Mouse (Mus musculus): ENCODE measurements around the gene Gm20661. TPM values are rescaled to one million over a fixed set of nuclear protein-coding genes. Genes with fewer than 3 reads are reported as not detected.

The Gm20661 gene
- 1 to 10 TPM in 1 of 2 experiments, under 1 TPM in 1; 0.44 to 1.3 TPM for total RNA-seq (2021)

DNA sequence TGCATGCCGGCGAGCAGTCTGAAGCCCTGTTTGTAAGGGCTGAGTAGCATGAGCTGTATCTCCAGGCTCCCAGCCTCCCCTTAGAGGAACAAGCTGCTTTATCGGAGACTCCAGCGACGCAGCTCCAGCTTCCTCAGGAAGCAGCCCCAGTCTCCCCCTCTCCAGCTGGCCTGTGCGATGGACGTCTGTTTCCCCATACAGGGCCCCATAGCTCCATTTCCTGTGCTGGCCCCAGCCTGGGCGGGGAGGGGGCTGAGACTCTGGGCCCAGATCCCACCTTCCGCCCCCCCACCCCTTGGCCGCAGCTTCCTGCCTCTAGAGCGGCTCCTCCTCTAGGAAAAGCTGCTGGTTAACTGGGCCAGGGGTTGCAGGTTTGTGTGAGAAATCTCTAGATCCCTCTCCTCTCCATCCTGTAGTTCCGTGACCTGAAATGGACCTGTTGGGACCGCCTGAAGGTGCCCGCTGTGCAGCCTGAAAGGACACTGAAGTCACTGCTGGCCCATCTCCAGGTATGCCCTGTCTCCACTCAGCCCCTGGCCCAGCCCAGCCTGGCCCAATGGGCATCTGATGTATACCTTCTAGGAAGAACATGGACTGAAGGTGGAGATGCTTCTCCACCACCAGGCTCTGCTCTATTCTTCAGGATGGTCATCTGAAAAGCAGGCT is at the start of gene Gm20661:
Gene Gm20661 (plus strand): TSS at position 378 of the 666 bp plus-strand sequence.
- peak; percentile 51 for DNase-seq
- intact Hi-C loops (cut with DNase I): no loop called here

DNA sequence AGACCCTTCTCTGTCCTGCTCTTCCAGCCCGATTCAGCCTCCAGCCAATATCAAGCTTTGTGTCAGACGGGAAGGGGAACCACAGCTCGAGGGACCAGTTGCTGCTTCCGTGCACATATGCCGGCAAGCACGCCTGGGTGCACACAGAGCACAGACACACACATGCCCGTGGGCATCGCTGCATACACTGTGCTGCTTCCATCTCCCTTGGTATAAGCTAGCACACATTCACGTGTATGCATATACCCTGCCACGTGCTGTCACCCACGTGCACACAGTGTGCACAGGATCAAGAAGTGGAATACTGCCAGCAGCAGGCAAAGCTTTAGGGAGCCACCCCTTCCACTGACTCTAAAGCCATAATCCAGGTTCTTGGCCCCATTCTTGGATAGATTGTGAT is 48.7 kb upstream of the Gm20661 start:
- intact Hi-C loops (cut with DNase I): no loop called here
- DNase-seq: peak; percentile 64

DNA sequence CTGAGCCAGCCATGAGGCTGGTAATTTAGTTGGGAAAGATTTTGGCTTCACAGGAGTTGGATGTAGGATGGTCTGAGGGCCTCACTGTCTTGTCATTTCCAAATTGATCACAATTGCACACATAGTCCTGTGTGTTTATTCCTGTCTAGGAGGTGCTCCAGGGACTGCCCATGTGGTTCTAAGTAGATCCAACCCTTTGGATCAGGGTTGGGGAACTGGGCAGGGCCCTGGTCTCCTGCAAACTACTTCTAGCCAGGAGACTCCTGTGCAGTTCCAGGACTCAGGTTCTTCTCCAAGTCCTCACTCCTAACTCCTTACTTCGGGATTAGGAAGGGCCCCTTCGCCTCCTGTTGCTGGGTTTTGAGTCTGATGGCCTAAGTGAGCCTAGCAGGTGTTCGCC is 47.5 kb upstream of the Gm20661 start, which contains the start of gene Camkv:
Gene Camkv (plus strand): TSS at position 301 of the 400 bp plus-strand sequence.
- DNase-seq: no peak
- intact Hi-C loops (cut with DNase I): no loop called here

DNA sequence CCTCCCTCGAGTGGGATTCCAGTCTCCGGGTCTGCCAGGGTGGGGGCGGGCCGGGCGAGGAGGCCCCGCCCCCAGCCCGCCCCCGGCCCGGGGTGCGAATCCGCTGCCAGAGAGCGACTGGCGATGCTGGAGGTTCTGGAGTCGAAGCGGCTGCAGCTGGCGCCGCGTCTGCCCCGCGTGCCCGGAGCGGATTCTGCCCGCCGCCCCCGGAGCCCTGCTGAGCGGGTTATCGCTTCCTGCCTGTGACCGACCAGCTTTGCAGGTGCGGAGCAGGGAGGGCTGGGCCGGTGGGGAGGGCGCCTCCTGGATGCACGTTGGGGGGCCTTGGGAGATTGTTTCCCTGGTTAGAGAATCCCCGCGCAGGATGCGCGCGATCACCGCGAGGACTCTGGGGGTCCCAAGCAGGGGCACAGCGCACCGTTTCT is 47.1 kb upstream of the Gm20661 start:
- intact Hi-C loops (cut with DNase I): no loop called here
- peak; percentile 50 for DNase-seq

DNA sequence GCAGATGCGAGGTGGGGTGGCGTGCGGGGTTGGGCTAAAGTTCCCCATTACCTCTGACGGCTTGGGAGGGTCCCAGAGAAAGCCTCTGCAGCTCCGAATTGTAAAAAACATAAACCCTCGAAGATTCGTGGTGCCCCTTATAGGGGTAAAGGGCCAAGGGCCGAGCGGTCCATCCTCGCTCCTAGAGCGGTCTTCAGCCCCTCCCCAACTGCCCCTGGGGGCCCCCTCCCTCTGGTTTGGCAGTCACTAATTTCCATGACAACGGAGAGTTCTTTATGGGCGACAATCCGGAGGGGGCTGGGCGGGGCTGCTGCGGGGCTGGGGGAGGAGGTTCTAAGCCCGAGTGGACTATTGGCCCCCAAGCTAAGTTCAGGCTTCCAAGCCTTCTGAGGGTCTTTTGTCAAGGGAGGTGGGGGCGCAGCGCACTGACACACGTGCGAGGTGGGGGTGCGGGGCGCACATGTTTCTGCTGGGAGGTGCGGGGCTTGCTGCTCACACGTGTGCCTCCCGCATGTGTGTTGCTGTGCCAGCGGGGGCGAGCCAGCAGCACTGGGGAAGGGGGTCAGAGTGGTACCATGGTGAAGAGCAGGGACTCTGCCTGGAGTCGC is 46.5 kb upstream of the Gm20661 start:
- peak; percentile 39 for DNase-seq
- intact Hi-C loops (cut with DNase I): no loop called here

DNA sequence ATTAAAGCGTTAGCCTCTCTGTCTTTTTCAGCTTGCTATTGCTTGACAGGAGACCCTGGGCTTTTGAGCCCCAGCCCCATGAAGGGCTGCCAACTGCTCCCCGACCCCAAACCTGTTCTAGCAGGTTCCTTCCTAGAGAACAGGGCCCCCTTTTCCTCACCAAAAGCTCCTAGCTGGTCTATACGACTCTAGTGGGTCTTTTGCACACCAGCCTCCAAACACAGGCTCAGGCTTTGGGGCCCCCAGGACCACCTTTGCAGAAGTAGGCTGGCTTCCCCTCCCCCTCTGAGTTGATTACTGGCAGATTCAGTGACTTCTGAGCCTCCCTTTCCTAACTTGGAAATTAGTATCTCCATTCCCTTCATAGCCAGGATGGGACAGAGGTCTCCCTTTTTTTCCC is 46.0 kb upstream of the Gm20661 start:
- DNase-seq: no peak
- intact Hi-C loops (cut with DNase I): no loop called here

DNA sequence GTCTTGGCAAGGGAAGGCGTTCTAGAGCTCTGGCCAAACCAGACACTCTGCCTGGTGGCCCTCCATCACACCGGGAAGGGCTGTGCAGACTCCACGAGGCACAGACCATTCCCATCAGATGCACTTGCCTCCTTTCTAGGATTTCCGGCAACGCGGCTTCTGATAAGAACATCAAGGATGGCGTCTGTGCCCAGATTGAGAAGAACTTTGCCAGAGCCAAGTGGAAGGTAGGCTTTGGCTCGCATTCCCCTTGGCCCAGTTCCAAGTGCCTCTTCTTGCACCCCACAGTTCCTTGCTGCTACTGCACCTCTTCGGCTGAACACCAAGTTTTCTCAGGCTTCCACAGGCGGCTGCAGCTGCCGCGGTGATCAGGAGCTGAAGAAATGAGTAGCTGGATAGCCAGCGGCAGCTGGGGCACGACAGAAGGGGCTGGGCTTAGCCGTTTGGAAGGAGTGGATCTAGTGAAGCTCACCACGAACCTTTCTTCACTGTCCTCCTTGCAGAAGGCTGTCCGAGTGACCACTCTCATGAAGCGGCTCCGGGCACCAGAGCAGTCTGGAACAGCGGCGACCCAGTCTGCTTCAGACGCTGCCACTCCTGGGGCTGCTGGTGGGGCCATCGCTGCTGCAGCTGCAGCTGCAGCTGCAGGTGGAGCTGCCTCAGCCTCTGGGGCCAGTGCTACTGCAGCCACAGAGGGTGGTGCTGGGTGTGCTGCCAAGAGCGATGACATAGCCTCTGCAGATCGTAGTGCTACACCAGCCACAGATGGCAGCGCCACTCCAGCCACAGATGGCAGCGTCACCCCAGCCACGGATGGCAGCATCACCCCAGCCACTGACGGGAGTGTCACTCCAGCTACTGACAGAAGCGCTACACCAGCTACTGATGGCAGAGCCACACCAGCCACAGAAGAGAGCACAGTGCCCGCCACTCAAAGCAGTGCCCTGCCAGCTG is 35.3 kb upstream of the Gm20661 start:
- DNase-seq: peak; percentile 79

DNA sequence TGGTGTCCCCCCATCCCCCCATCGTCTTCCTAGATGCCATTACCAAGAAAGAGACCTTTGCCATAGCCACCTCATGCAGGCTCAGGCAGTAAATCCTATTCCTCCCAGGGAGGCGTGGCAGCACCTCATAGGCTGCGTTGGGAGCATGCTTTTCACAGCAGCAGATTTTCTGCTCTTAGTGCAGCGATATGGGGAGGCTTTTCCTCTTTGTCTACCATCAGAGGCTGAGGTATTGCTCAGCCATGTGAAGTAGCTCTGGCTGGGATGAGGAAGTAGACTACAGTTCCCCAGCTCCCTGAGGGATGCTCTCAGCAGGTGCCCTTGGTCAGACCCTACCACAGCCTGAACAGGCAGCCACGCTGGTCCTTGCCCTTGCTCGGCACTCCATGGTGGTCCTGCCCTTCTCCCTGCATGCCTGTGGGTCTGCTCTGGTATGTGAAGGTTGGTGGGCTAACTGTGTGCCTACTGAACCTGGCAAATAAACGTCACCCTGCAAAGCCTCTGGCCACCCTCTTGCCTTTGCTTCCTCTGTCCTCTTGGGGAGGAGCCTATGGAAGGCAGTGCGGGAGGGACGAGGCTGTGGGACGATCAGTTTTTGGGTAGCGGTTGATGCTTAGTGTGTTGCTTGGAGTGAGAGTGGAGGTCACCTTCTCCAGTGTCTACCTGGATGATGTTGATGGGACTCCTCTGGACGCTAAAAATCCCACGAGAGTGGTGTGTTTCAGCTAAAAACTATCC is 33.5 kb upstream of the Gm20661 start:
- intact Hi-C loops (cut with DNase I): no loop called here
- no peak for DNase-seq

More for the DNA sequence above, 35.3 kb upstream of the Gm20661 start:
- intact Hi-C loops (cut with DNase I): no loop called here

DNA sequence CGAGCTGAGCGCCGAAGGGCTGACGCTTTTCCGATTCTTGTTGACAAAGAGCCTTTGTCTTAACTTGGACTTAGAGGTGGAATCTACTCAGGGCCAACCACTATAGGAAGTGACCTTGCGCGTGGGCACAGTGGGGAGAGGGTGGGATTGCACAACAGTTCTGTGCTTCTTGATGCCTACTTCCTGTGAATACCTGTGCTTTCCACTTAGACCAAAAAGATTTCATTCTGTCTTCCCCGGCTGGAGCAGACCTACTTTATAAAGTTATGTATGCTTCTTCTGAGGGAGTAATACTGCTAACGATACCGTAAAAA is 33.0 kb upstream of the Gm20661 start, which contains the start of gene Traip:
Gene Traip (plus strand): TSS at position 215 of the 314 bp plus-strand sequence.
- intact Hi-C loops (cut with DNase I): no loop called here

DNA sequence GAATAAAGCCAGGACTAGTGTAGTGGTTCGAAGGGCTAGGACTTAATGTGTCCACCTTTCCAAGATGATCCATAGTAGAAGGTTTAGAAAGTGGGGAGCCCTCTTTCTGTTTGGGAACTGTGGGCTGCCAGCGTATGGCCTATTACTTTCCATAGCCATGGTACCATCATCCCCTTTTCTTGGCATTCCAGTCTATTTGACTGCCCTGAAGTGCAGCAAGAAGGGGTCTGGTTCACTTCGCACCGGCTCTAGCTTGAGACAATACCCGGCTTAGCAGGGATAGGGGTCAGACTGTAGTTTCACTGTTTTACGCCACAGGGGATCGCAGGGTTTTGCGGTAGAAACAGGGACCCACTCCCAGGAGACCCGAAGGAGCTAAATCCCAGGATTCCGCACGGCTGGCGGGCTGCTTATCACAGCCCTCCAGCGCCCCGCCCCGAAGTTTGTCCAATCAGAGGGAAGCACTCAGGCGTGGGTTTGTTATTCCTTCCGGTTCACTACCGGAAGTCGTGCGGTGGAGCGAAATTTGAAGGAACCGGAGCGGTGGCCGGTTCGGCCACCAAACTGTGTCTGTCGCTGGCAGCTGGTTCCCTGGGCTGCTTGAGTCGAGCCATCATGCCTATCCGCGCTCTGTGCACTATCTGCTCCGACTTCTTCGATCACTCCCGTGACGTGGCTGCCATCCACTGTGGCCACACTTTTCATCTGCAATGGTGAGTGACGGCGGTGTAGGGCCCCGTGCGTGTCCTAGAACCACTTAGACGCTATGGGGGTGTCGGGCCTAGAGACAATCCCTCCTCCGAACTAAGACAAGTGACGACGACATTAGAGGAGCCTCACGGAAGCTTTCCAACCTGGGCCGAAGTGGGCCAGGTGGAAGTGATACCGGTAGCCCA is 32.1 kb upstream of the Gm20661 start:
- peak; percentile 94 for DNase-seq
- intact Hi-C loops (cut with DNase I): no loop called here

More for the DNA sequence above, 33.0 kb upstream of the Gm20661 start, which contains the start of gene Traip:
- DNase-seq: no peak

DNA sequence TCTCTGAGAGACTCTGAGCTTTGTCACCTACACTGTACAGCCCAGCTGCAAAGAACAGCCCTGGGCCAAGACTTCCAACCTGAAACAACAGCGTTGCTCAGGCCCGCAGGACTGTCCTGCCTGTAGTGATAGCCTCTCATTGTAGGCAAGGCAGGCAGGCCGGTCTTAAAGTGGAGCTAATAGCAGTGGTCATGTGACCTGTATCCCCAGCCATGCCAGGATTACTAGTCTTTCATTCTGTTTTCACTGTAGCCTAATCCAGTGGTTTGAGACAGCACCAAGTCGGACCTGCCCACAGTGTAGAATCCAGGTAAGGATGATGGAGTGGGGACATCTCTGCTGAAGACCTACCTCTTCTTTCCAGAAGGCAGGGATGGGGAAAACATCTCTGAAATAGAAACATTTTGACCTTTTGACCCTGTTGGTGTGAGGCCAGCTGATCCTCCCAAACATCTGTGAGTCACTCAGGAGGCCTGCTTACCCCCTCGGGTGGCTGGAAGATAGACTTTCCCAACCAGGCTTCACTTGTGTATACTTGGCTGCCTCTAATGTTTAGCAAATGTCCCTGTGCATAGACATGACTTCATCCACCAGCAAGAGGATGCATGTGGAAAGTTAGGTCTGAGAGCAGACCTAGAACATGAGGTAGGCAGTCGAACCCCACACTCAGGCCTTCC is 27.1 kb upstream of the Gm20661 start:
- intact Hi-C loops (cut with DNase I): no loop called here
- DNase-seq: no peak

DNA sequence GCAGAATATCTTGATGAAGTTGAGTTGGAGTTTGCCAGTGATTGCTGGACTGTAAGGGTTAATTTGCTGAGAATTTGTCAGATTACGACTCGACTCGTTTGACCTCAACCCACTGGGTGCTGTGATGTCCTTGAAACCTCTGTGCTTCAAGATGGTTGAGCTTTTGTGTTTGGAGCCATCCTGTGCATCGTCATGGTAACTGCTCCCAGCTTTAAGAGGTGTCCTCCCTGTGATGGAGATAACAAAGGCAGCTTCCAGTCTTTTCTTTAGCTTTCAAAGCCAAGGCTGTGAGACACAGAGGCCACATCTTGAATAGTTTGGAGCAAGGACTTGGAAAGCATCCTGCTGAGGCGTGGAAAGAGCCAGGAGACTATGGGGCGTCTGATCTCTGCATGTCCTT is 25.7 kb upstream of the Gm20661 start:
- intact Hi-C loops (cut with DNase I): no loop called here
- DNase-seq: no peak

DNA sequence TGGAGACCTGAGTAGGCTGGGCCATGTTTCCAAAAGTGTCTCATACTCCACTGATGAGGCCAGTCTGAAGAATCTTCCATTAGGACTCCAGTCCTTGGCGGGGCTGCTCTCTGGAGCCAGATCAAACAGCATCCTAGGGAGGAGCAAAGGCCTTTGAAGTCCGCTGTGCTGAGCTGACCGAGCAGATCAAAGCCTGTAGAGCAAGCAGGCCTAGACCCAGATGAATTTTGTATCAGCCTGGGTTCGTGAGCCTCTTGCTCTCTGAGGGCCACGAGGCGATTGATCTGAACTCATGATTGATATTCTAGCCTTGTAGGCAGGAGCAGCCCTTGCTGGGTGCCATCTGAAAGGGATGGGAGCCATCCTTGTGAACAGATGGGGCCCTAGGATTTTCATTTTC is 23.0 kb upstream of the Gm20661 start:
- intact Hi-C loops (cut with DNase I): loop anchor here (5.0 to 10.0 kb wide), 2 partner anchors 58 to 95 kb away; partner anchors contain the start of gene Amigo3
- DNase-seq: no peak

DNA sequence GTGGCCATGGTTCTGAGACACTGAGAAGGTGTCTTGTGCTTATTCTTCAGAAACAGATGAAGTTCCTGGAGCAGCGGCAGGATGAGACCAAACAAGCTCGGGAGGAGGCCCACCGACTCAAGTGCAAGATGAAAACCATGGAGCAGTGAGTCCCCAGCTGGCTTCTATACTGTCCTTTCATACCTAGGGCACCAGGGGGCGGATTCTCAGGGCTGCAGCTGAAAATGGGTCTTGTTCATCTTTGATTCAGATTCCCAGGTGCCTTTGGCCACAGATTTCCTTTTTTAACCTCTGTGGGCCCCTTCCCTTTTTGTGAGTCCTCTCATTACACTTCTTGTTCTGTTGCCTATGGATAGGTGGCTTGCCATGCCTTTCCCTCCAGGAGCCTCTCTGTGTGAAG is 21.9 kb upstream of the Gm20661 start:
- DNase-seq: no peak
- intact Hi-C loops (cut with DNase I): loop anchor here (5.0 to 10.0 kb wide), 2 partner anchors 59 to 94 kb away; partner anchors contain the start of gene Amigo3

DNA sequence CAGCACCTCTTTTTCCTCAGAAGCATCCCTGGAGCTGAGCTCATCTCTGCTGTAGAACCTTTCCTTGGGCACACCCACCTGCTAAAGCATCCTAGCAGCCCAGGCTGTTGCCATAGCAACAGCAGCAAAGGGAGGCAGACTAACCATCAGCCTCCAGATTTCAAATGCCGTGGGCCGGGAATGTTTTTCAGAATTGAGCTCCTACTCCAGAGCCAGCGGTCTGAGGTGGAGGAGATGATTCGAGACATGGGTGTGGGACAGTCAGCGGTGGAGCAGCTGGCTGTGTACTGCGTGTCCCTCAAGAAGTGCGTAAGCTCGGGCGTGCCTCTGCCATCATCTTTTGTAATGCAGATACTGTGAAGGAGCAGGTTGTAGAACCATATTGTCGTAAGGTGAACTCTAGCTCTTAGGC is 21.5 kb upstream of the Gm20661 start:
- intact Hi-C loops (cut with DNase I): loop anchor here (5.0 to 10.0 kb wide), 2 partner anchors 59 to 93 kb away; partner anchors contain the start of gene Amigo3
- DNase-seq: peak; percentile 24

DNA sequence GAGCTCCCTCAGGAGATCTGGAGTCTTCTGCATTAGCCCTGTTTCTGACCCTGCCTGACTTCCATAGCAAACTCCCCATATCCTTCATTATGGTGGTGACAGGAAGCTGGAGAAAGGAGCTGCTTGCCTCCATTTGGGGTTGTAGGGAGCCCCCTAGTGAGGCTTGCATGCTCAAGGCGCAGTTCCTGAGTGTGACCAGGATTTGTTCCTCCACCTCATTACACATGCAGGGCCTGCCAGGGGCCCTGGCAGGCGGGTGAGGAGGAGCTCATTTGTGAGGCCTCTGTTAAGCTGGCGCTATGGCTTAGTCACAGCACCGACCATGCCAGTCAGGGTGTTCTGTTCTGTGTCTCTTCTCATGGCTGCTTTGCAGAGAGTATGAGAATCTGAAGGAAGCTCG is 21.0 kb upstream of the Gm20661 start:
- intact Hi-C loops (cut with DNase I): loop anchor here (5.0 to 10.0 kb wide), 2 partner anchors 60 to 93 kb away; partner anchors contain the start of gene Amigo3
- DNase-seq: peak; percentile 35

DNA sequence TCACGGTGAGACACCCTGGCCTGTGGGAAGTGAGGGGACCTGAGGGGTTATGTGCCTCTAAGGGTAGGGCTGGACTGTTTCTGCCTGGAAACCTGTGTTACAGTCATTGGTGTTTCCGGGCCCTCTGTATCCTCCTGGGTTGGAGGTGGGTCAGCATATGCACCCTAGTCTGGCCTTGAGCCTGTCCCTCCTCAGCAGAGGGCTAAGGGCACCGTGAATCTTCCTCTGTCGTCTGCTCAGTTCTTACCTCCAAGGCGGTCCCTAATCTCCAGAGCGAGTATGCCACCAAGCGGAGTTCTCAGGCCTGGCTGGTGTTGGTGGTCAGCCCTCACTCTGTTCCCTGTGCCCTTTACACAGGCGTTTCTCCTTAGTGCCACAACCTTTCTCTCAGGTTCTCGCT is 19.9 kb upstream of the Gm20661 start:
- no peak for DNase-seq
- intact Hi-C loops (cut with DNase I): loop anchor here (5.0 to 10.0 kb wide), 2 partner anchors 61 to 92 kb away; partner anchors contain the start of gene Amigo3

DNA sequence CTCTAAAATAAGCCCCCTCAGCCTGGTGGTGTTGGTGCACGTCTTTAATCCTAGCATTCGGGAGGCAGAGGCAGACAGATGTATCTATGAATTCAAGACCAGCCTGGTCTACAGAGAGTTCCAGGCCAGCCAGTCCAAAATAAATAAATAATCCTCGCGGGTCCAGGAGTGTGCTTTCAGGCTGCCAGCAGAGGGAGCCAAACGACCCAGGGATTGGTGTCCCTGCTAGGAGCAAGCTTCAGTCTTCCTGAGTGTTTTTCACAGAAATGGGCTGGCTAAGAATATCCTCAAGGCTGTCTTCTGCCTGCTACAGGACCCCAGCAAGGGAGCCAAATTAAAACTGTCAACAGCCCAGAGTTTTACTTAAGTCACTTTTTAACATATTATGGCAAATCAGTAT is 19.2 kb upstream of the Gm20661 start:
- intact Hi-C loops (cut with DNase I): loop anchor here (5.0 to 10.0 kb wide), 2 partner anchors 61 to 91 kb away; partner anchors contain the start of gene Amigo3
- peak; percentile 85 for DNase-seq

All from left cerebral cortex, postnatal 4 days (tissue).